Mouse (Mus musculus) brain, embryonic 14.5 days (tissue): ENCODE measurements around the gene Sema3b.

Experiments used
- CTCF ChIP-seq: fragments of 200-500 bp; IDR thresholded peaks from 2 replicates; pipeline ENCODE4 v1.5.1; 2012; ENCODE audit warnings: inconsistent platforms, mild to moderate bottlenecking, moderate library complexity, borderline replicate concordance; ENCODE audit not compliant: insufficient read depth, insufficient read length; ENCODE audit errors: extremely low read depth
- POLR2A ChIP-seq: fragments of 200-500 bp; IDR thresholded peaks from 2 replicates; pipeline ENCODE4 v1.6.1; 2012; ENCODE audit warnings: mild to moderate bottlenecking, inconsistent platforms, borderline replicate concordance; ENCODE audit not compliant: poor library complexity, insufficient read depth, insufficient read length, severe bottlenecking; ENCODE audit errors: extremely low read depth

DNA sequence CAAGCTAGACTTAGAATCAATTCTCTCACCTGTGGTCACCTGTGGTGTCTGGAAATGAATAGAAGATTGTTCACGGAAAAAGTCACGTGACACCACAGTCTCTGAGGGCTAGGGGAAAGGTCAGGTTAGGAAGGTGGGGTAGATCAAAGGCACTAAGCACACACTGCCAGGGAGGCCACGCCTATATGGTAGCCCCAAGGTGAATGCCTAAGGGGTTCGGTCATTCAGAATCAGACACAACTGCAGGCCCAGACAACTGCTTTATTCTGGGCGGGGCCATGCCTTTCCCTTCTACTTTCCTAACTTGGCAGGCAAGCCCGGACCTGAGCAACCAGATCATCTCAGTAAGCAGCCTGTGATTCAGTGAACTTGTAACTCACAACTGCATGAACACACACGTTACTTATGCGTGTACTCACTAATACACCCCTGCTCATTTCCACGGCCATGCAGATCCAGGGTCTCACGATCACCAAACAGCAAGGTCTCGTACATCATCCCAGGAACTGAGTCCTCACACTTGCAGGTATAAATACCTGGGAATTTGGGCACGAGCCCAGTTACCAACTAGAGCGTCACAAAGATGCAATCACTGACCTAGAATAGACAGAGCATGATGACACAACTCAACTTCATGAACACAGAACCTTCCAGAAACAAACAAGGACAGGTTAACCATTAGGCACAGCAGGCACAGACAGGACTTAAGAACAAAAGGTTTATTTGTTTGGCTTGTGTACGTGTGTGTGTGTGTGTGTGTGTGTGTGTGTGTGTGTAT lies 33.3 kb downstream of the Sema3b start:
- TF ChIP-seq CTCF (no peak), POLR2A (no peak)
